Mouse (Mus musculus) MN1 (cell line): ENCODE measurements around the gene Bcdin3d.

Experiments
- DNase-seq: peaks from one replicate; pipeline ENCODE4 v3.0.0-alpha.2; 2016; ENCODE audit warnings: low spot score

Bcdin3d gene

DNA sequence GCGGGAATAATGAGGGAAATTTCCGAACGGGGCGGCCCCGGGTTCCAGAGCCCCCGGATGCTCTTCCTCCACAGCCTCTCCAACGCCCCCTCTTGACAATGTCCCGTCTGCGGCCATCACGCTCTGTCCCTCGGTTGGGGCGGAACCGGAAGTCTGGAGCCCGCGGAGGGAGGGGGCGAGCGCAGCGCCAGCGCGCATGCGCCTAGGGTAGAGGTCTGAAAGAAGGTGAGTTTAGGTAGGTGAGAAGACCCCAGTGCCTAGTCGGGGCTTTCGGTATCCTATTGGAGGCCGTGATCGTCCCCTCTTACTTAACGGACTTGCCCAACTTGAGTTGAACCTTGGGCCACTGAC lies at the start of gene Bcdin3d:
TSS of gene Bcdin3d (minus strand) at position 155 of the 351 bp plus-strand sequence.
- DNase-seq: peak; percentile 96

GRCm38 (mm10) chr15:99520306-99520705 lies 45.8 kb upstream of the Bcdin3d start:
- DNase-seq: no peak

DNA sequence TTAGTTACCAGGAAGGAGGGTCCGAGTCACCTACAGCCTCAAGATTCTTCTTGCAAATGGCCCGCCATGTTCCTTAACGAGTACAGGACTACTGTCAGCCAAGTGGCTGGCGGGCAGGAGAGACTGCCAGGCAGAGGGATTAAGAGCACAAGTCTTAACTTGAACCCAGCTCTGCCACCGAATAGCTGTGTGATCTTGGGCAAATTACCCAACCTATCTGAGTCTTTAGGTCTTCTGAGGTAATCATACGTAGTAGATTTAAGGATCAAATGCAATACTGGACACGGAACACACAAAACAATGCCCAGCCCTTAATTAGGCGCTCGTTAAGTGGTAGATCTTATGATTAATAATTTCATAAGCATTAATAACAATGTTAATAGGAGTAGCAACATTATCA lies 45.1 kb upstream of the Bcdin3d start:
- DNase-seq: no peak

- DNase-seq: no peak
These were observed 43.2 kb upstream of the Bcdin3d start for GRCm38 (mm10) chr15:99517715-99518114.

DNA sequence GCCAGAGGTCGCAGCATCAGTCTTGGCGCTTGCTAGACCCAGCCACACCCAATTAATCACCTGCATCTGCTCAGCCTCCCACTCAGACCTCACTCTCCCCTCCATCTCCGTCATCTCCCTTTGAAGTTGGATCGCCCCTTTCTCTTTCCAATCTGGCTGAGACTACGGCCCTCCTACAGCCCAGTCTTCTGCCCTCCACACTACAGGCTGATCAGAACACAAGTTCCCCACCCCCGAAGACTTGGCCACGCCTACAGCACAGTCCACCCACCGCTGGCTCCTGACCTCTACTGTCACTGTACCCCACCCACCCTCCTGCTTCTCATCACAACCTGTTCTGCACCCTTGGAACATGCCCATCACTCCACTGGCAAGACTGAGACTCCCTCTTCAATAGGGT lies 42.2 kb upstream of the Bcdin3d start:
- DNase-seq: no peak

GRCm38 (mm10) chr15:99511797-99512525 lies 37.4 kb upstream of the Bcdin3d start:
- no peak for DNase-seq

DNA sequence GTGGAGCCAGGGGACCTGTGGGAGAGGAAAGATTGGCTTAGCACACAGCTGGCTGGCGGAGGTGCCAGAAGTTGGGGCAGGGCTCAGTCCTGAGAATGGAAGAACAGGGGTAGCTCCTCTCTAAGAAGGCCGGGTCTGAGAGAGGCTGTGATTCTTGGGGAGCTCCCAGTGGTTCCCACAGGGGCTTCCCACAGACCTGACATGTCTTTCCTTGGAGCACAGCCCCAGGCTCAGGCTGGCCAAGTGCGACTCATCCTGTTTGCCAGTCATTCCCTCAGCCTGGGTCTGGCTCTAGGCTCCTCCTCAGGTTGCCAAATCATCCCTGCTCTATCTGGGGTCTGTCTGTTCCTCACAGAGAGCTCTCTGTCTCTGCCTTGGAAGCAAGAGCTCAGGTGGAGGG lies 36.1 kb upstream of the Bcdin3d start:
- DNase-seq: no peak

DNA sequence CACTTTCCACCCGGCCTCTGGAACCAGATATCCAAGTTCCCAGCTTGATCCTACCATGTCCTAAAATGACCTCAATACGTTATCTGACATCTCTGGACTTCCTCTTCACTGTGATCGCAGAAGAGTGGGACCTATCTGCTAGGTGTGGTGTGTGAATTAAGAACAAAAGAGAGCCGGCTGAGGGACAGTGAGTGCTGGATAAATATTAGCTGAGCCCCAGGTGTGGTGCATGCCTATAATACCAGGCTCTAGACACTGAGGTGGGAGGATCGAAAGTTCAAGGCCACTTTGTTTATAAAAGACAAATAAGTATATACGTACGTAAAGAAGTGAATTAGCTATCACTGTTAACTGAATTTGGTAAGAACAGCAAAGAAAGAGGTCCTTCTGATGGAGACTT lies 35.3 kb upstream of the Bcdin3d start:
- DNase-seq: no peak

DNA sequence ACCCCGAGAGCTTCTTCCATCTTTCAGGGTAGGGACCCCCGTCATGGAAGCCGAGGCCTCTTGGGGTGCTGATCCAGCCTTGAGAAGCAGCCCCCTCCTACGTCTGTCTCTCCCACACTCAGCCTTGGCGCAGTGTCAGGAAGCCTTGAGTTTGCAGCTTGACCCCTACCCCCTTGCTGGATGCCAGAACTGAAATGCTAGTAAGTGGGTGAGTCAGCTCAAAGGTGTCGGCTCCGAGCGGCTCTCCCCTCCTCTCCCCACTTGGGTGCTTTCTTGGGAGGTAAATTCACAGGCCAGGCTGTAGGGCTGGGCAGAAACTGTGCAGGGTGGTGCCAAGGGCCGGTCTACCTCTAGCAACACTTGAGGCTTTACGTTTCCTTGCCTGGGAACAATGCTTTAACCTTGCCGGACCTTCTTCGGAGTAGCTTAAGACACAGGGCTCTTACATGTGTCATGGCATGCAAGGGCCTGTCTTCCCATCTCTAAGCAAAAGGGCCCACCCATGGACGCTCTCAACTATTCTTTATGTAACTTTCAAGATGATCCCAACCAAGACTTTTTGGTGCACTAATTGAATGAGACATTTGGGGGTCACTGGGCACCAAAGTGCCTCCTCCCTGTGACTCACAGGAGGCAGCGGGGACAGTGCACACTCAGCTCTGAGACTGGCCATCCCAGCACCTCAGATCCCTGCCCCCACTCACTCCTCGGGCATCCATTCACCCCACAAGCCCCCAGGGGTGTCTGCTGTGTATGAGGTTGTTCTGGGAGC lies 31.0 kb upstream of the Bcdin3d start:
- DNase-seq: no peak

DNA sequence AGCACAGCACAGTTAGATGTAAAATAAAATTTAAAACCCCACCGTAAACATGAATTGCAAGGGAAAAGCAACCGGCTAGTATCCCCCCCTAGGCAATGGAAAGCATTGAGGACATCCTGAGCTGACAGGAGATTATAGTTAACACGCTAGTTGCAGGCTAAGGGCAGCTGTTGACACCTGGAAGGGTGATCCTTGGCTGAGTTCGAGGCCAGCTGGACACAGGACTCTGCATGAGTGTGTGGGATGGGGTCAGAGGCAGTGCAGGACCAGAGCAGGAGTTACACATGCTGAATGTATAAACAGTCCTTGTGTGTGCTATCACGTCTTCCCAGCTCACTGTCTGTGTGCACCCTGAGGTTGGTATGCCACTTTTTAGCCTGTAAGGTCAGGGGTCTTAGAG lies 28.7 kb upstream of the Bcdin3d start:
- no peak for DNase-seq

DNA sequence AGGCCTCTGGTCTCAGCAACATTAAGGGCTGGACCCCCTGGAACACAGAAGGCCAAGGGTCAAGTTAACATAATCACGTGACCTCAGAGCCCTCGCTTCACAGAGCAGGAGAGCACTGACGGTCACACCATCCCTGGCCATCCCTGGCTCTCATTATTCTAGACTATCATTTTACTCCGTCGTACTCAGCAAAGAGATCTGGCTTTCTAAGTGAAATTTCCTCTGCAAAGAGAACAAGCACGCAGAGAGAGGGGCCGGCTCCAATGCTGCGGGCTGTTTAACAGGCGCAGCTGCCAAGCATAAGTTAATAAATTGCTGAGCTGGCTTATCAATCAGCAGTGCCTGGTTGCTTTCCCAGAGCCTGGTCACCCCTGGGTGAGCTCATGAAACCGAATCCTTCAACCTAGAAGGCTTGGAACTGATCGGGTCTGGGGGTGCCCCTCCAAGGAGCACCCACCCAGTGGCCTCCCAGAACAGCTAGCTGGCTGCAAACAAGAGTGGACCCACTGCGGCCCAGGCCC lies 27.8 kb upstream of the Bcdin3d start:
- no peak for DNase-seq

DNA sequence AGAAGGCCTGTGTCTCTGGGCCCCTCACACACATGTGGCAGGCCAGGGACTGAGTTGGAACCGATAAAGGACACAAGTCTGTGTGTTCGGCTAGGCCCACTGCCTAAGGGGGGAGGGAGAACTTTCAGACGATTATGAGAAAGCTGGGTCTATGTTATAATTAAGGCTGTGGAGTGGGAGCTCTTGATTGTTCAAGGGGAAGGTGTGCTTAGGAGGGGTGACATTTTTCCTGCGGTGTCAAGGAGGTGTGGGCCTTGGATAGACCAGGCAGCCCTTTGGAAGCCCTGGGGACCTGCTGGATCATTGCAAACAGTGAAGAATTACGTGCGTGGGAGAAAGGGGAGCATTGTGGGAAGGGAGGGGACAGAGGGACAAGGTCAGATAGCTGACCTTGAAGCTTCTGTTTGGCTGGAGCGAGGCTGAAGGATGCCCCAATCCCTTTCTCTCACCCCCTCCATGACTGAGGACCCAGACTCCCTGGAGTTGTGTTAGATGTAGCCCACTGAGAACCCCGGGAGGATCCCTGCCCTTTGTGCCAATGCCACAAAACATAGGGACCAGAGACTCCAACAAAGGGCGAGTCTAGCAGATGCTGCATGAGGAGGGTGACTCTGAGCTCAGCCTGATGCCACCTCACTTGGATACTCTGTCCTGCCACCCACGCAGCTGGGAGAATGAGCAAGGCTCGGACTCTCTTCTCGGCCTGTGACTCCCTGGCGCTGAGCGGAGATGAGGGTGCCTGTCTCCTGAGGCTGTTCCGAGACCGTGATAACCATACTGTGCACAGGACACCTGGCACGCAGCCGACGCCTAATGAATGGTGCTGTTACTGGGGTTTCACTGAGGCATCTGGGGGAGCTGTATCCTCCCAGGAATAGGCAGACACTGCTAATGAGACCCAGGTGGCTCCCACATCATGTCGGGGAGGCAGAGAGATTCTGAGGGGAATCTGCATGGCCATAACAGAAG lies 27.0 kb upstream of the Bcdin3d start:
- DNase-seq: peak; percentile 27

DNA sequence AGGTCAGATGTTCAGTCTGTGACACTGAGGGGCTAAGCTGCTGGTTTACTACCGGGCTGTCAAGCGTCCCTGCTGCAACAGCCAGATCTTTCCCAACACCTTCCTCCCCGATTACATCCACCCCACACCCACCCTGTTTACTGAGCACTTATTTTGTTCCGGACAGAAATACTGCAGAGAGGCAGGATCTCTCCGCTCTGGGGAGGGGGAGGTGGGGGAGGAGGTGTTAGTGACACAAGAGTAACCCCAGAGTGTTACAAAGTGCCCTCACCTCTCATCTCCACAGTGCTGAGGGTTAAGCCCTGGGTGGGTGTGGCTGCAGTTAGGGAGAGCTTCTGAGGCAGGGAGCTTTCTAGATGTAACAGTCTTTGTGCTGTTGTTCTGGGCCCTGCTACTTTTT lies 25.8 kb upstream of the Bcdin3d start:
- DNase-seq: no peak

DNA sequence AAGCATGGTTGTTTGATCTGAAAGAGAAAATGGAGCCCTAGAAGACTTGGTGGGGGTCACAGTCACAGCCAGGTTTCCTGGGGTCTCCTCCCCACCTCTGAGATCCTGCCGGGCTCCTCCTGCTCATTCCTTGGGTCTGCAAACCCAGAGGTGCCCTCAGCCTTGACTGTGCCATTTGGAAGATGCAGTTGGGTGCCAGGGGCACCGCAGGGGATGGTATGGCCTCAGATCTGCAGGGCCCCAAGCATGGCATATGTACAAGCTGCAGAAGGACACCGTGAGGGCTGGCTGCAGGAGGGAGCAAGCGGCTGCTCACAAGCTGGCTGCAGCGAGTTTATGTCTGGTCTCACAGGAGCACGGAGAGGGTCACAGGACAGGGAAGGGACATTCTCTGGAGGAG lies 25.2 kb upstream of the Bcdin3d start:
- DNase-seq: no peak

DNA sequence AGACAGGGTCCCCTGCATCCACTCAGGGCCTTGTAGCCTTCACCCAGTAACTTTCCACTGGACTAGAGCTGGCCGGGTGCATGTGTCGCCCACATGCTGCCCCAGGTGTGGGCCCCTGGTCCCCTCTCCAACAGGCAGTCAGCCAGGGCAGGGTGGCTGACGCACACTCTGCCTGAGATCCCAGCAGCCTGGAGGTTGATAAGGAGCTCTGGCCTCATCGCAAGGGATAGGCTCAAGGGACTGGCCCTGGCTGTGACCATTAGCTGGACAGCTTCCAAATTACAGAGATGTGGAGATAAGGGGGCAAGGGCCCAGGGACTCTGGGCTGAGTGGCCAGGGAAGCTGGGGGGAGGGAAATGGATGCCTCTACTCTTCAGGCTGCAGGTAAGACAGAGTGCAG lies 24.3 kb upstream of the Bcdin3d start:
- peak; percentile 94 for DNase-seq

DNA sequence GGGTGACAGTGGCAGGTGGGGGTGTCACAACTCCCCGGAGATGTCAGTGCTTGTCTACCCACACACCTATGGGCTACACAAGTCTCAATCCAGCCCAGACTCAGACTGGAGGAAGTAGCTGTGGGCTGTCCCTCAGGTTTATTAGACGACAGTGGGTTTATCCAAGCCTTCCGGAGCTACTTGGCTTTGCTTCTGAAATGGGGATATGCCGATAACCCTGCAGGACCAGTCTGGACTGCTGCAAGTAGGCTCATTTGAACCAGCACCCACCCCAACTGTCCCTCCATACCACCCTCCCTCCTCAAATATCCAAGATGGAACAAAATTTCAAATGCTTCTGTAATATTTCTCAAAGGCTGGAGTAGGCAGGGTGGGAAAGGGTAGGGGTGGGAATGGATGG lies 23.8 kb upstream of the Bcdin3d start:
- DNase-seq: peak; percentile 51

- peak; percentile 77 for DNase-seq
These were observed 23.2 kb upstream of the Bcdin3d start for GRCm38 (mm10) chr15:99497527-99498242.

DNA sequence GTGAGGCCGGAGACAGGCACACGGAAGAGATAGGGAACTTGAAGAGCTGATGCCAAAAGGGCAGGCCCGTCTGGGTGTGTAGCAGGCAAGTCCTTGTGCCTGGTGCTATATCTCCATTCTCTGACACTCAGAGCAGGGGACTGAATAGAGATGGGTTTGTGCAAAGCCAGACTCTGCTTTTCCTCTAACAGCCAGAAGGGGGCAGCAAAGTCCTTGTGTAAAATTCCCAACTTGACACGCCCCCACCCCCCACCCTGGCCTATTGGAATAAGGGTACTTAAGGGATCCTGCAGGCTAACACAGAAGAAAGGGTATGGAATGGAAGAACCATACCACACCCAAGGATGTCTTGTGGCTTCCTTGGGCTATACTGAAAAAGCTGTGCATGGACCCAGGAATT lies 22.5 kb upstream of the Bcdin3d start:
- peak; percentile 89 for DNase-seq

DNA sequence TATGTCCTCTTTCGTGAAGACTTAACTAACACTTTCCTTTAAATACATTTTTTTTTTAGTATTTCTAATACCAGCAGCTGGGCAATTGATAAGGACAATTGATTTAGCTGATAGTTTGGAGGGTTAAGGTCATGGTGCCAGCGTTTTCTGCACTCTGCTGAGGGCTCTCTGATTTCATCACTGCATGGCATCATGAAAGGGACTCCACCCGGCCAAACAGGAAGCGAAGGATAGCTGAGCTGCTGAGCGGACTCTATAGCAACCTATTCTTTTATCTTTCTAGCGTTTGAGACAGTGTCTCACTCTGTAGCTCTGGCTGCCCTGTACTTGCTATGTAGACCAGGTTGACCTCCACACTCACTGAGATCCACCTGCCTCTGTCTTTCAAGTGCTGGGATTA lies 10.2 kb upstream of the Bcdin3d start:
- no peak for DNase-seq

DNA sequence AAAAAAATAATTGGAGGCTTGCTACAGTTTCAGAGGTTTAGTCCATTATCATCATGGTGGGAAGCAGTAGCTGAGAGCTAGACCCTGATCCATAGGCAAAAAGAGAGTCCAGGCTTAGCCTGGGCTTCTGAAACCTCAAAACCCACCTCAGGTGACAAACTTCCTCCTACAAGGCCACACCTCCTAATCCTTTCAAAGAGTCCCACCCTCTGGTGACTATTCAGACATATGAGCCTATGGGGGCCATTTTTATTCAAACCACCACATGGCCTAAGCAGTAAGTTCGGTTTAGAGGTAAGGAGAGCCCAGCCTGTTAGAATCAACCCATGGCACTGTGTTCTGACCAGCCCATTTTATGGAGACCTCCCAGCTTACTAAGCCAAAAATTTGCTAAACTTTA lies 1.3 kb upstream of the Bcdin3d start:
- DNase-seq: no peak

GRCm38 (mm10) chr15:99473801-99474575 lies 542 bp downstream of the Bcdin3d start:
- DNase-seq: peak; percentile 85
